Mouse (Mus musculus): ENCODE measurements around the gene Ankdd1a.

DNA sequence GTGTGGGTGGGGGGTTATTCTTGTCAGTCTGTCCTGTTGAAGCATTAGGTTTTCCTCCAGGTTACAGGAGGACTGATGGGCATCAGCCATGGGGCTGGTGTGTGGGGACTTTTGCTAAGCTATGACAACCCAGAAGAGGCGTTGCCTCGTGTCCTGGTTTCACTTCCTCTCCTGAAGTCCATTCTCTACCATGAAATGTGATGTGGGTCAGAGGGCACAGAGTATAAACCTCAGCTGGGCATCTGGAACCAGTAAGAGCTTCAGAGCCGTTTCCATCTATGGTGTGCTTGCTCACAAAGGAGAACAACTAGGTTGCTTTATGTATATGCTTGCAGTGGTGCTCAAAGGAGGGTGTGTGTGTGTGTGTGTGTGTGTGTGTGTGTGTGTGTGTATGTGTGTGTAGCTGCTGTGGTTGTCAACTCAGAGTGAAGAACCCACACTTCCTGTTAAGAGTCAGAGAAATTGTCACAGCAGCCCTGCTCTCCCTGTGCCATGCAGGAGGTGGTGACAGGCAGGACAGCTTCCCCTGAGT is 15.3 kb upstream of the Ankdd1a start:
- TF ChIP-seq CTCF (IDR thresholded peaks at IDR 0.05; ENCODE audit: extremely low read depth, insufficient read length, insufficient replicate concordance, low read depth, low read length) (no peak), POLR2A (IDR thresholded peaks at IDR 0.05; ENCODE audit: low read depth, low read length) (no peak)
